ENCODE assay signal across 8 mouse cellular contexts in genomic region chr10:77007433-77008108, GRCm38 (mm10). TPM values are rescaled to one million over a fixed set of nuclear protein-coding genes. Genes with fewer than 3 reads are reported as not detected.
DNase-seq lines count a peak whose midpoint lies in the region; ATAC-seq and TF ChIP-seq lines count a peak whose summit lies in the region.
"Had no signal": no experiment of that assay in that cellular context is flagged by ENCODE, and none has a peak within 500 bp of the region (broad histone marks: within the 10 kb centered on the region; RNA-seq: fewer than 3 reads in every experiment).

No protein-coding gene starts in this region.

- DNase-seq in NIH3T3 (ENCODE audit: low read depth): peak; percentile 28
- peak; percentile 86 for DNase-seq in embryo, embryonic 10 days (ENCODE audit: low spot score)
- peak; percentile 85 for DNase-seq in kidney, adult 2 months
- DNase-seq in layer of hippocampus, postnatal 36 days: no peak

- H3K27me3 ChIP-seq in kidney, adult 2 months (replicated peaks; ENCODE audit: control insufficient read depth, insufficient read depth, low read length): no peaks in the 10 kb centered on the region
- no peaks in the 10 kb centered on the region for H3K27me3 ChIP-seq in midbrain, embryonic 12.5 days
- H3K27me3 ChIP-seq: limb, embryonic 15.5 days had no signal

- peak; percentile 35; the same call in 1 of the 2 replicates for ATAC-seq in midbrain, embryonic 12.5 days (ENCODE audit: low FRiP score, low read depth)
- no peak for ATAC-seq in activated CD4-positive, CD25-positive, alpha-beta regulatory T cell, adult 4 months
- no peak for ATAC-seq in erythroblast, adult 5-6 weeks (replicated peaks; ENCODE audit: low FRiP score, poor library complexity, severe bottlenecking)

- no peak overlapping the region for H3K4me3 ChIP-seq in kidney, adult 2 months (ENCODE audit: insufficient read depth, low read depth, low read length)
- no peak overlapping the region for H3K4me3 ChIP-seq in midbrain, embryonic 12.5 days
- H3K4me3 ChIP-seq: limb, embryonic 15.5 days had no signal

- TF ChIP-seq POLR2A in kidney, adult 2 months (IDR thresholded peaks at IDR 0.05; ENCODE audit: low read depth, low read length): no peak

- H3K9ac ChIP-seq in midbrain, embryonic 12.5 days (replicated peaks): 0 out of 2 replicates have a peak overlapping the region, but pooled peaks have one; percentile 28
- H3K9ac ChIP-seq: limb, embryonic 15.5 days had no signal

- no peaks in the 10 kb centered on the region for H3K36me3 ChIP-seq in kidney, adult 2 months (ENCODE audit: control insufficient read depth, insufficient read depth, low read length)
- no peaks in the 10 kb centered on the region for H3K36me3 ChIP-seq in midbrain, embryonic 12.5 days
- H3K36me3 ChIP-seq: limb, embryonic 15.5 days had no signal

- 26% methylated on average over 8 of the region's 8 CpGs for WGBS in kidney, adult 2 months
- WGBS in midbrain, embryonic 12.5 days: 31% methylated on average over 8 of the region's 8 CpGs

- H3K4me1 ChIP-seq in kidney, adult 2 months (ENCODE audit: control insufficient read depth, insufficient read depth, low read length): peaks cover 31% of the 10 kb centered on the region; the same call in 1 of the 2 replicates
- H3K4me1 ChIP-seq in midbrain, embryonic 12.5 days: peaks cover 21% of the 10 kb centered on the region

- no peaks in the 10 kb centered on the region for H3K9me3 ChIP-seq in midbrain, embryonic 12.5 days
- H3K9me3 ChIP-seq: limb, embryonic 15.5 days had no signal

- no peak for TF ChIP-seq CTCF in kidney, adult 2 months (conservative IDR thresholded peaks at IDR 0.05; ENCODE audit: insufficient read depth, insufficient read length, low read depth, low read length)

- H3K27ac ChIP-seq in kidney, adult 2 months (ENCODE audit: insufficient read depth, low read depth, low read length): peak overlapping the region; percentile 92
- peak overlapping the region; percentile 77 for H3K27ac ChIP-seq in midbrain, embryonic 12.5 days (replicated peaks)

- peak overlapping the region; percentile 17 for H3K4me2 ChIP-seq in midbrain, embryonic 12.5 days (replicated peaks)
- H3K4me2 ChIP-seq: limb, embryonic 15.5 days had no signal

RNA-seq across cellular contexts. Expression of gene Slc19a1, which starts 24.5 kb away (rescaled TPM):
- polyA plus RNA-seq in kidney, adult 2 months (2012; rRNA removed): 245 and 351 TPM in 2 replicates
- polyA plus RNA-seq in midbrain, embryonic 12.5 days (2016; fragmentation: Nextera tagmentation; extraction: Ambion mirVana): 32.7 and 33.6 TPM in 2 replicates
- 10 to 100 TPM; 24.7 to 38.1 TPM for polyA plus RNA-seq in activated CD4-positive, CD25-positive, alpha-beta regulatory T cell, adult 4 months (2017; shearing (Covaris generic))
- 0.58 and 3.6 TPM in 2 replicates for total RNA-seq in erythroblast, adult 5-6 weeks (2015; ENCODE audit: low replicate concordance)
- 0.94 and 2.8 TPM in 2 replicates for total RNA-seq in erythroblast, adult 5-6 weeks (2017; ENCODE audit: low replicate concordance)
- 10 to 100 TPM; 20.7 to 23.3 TPM for total RNA-seq in layer of hippocampus, postnatal 36 days (2021)

RNA-seq across cellular contexts. Expression of gene Pcbp3, which starts 45.9 kb away (rescaled TPM):
- polyA plus RNA-seq in kidney, adult 2 months (2012; rRNA removed): 19.1 and 23.5 TPM in 2 replicates
- polyA plus RNA-seq in midbrain, embryonic 12.5 days (2016; fragmentation: Nextera tagmentation; extraction: Ambion mirVana): 67.9 and 68.9 TPM in 2 replicates
- polyA plus RNA-seq in activated CD4-positive, CD25-positive, alpha-beta regulatory T cell, adult 4 months (2017; shearing (Covaris generic)): 1 to 10 TPM; 3.7 to 8.2 TPM
- not detected in 2 replicates for total RNA-seq in erythroblast, adult 5-6 weeks (2015; ENCODE audit: low replicate concordance)
- total RNA-seq in erythroblast, adult 5-6 weeks (2017; ENCODE audit: low replicate concordance): 0.84 and 1.1 TPM in 2 replicates
- total RNA-seq in layer of hippocampus, postnatal 36 days (2021): 10 to 100 TPM; 63.0 to 67.1 TPM

Comparison
In these comparisons a context has a peak if more than half of its experiments do, and no peak if none do; other contexts are left out.
1. DNase-seq: peak in NIH3T3 (single experiment), embryo, embryonic 10 days (single experiment) and kidney, adult 2 months (single experiment); none in layer of hippocampus, postnatal 36 days (0 of 2).